Mouse (Mus musculus) cerebellum, adult (tissue): ENCODE measurements around the gene Pms2.
A peak's percentile ranks its signal among the peaks of the same experiment; 100 is the strongest.

Source experiments
- ATAC-seq: cut with Nextera tagmentation; 2 replicates; pipeline ENCODE4 v1.9.2; 2017; ENCODE audit warnings: mild to moderate bottlenecking, moderate library complexity, mixed read lengths; ENCODE audit not compliant: insufficient number of reproducible peaks, low FRiP score, low TSS enrichment

The Pms2 gene

GRCm38 (mm10) chr5:143931863-143932580 lies 22.3 kb downstream of the Pms2 start:
- no peak for ATAC-seq

GRCm38 (mm10) chr5:143932831-143933230 lies 23.1 kb downstream of the Pms2 start, which contains the start of gene Rsph10b:
Rsph10b (plus strand) TSS chr5:143933035.
- ATAC-seq: no peak

GRCm38 (mm10) chr5:143933414-143933813 lies 23.6 kb downstream of the Pms2 start:
- no peak for ATAC-seq

- ATAC-seq: no peak
Measured at GRCm38 (mm10) chr5:143933875-143934274, 24.1 kb downstream of the Pms2 start.

GRCm38 (mm10) chr5:143936156-143936555 lies 26.4 kb downstream of the Pms2 start:
- no peak for ATAC-seq

- ATAC-seq: no peak
Measured at GRCm38 (mm10) chr5:143941588-143941987, 31.8 kb downstream of the Pms2 start.

- ATAC-seq: no peak
Measured at GRCm38 (mm10) chr5:143943231-143944125, 33.7 kb downstream of the Pms2 start.

GRCm38 (mm10) chr5:143948361-143948760 lies 38.6 kb downstream of the Pms2 start:
- no peak for ATAC-seq

- no peak for ATAC-seq
Measured at GRCm38 (mm10) chr5:143950016-143950415, 40.3 kb downstream of the Pms2 start.

- no peak for ATAC-seq
Measured at GRCm38 (mm10) chr5:143957101-143957500, 47.3 kb downstream of the Pms2 start.

GRCm38 (mm10) chr5:143959551-143959950 lies 49.8 kb downstream of the Pms2 start:
- no peak for ATAC-seq

GRCm38 (mm10) chr5:143961176-143961575 lies 51.4 kb downstream of the Pms2 start:
- no peak for ATAC-seq

- no peak for ATAC-seq
Measured at GRCm38 (mm10) chr5:143965586-143966345, 56.0 kb downstream of the Pms2 start.

- no peak for ATAC-seq
Measured at GRCm38 (mm10) chr5:143966671-143967070, 56.9 kb downstream of the Pms2 start.

- ATAC-seq: no peak
Measured at GRCm38 (mm10) chr5:143972628-143973027, 62.9 kb downstream of the Pms2 start.

GRCm38 (mm10) chr5:143974931-143975630 lies 65.3 kb downstream of the Pms2 start:
- ATAC-seq: peak; percentile 68; the same call in 1 of the 2 replicates

GRCm38 (mm10) chr5:143975631-143975933 lies 65.8 kb downstream of the Pms2 start:
- ATAC-seq: no peak

- no peak for ATAC-seq
Measured at GRCm38 (mm10) chr5:143976232-143976631, 66.5 kb downstream of the Pms2 start.

- ATAC-seq: no peak
Measured at GRCm38 (mm10) chr5:143976726-143977431, 67.1 kb downstream of the Pms2 start.

GRCm38 (mm10) chr5:143980858-143981257 lies 71.1 kb downstream of the Pms2 start:
- ATAC-seq: no peak
